Mouse (Mus musculus) CH12.LX (cell line): ENCODE measurements around the gene Aff3. TPM values are rescaled to one million over a fixed set of nuclear protein-coding genes. Genes with fewer than 3 reads are reported as not detected.

Experiments
- DNase-seq: peaks from one replicate; pipeline ENCODE4 v3.0.0-alpha.2; 2013; ENCODE audit errors: extremely low read depth
- H3K27ac ChIP-seq: 2 replicates; pipeline ENCODE4 v1.5.1; 2012; ENCODE audit warnings: low read depth, mild to moderate bottlenecking, control low read depth, moderate library complexity; ENCODE audit not compliant: insufficient read depth
- H3K27me3 ChIP-seq: replicated peaks from 2 replicates; pipeline ENCODE3; 2012; ENCODE audit warnings: inconsistent platforms
- H3K36me3 ChIP-seq, 2 experiments: replicated peaks in 1 of 2; 2 replicates each; pipeline versions ENCODE3 to v1.6.1; 2012; ENCODE audit warnings: inconsistent platforms in 1 of 2, low read length in 1 of 2, mild to moderate bottlenecking in 1 of 2, mixed read lengths in 1 of 2, moderate library complexity in 1 of 2; ENCODE audit not compliant: control insufficient read depth in 1 of 2, insufficient read depth in 1 of 2
- H3K4me1 ChIP-seq, 2 experiments: 2 replicates each; pipeline ENCODE4 v1.6.1; 2012; ENCODE audit warnings: inconsistent platforms in 1 of 2, moderate library complexity in 1 of 2; ENCODE audit not compliant: insufficient read depth in 2 of 2, control insufficient read depth in 1 of 2
- H3K4me2 ChIP-seq: 2 replicates; pipeline ENCODE4 v1.6.1; 2012; ENCODE audit warnings: low read depth, mild to moderate bottlenecking, control low read depth; ENCODE audit not compliant: poor library complexity, insufficient read depth, severe bottlenecking
- H3K4me3 ChIP-seq, 3 experiments: fragments of 150-350 bp in 1 of 3; sonication (generic) in 1 of 3; replicated peaks in 1 of 3; 2 replicates each; pipeline versions ENCODE3 to v1.5.1; 2011 to 2012; ENCODE audit warnings: low read depth in 2 of 3, low read length in 2 of 3, mild to moderate bottlenecking in 2 of 3, moderate library complexity in 2 of 3, control low read depth in 1 of 3, improper control_type of control experiment in 1 of 3, inconsistent platforms in 1 of 3, mixed read lengths in 1 of 3; ENCODE audit not compliant: poor library complexity in 1 of 3
- H3K79me2 ChIP-seq: replicated peaks from 2 replicates; pipeline ENCODE4 v1.6.1; 2012; ENCODE audit warnings: mild to moderate bottlenecking, moderate library complexity; ENCODE audit not compliant: control insufficient read depth, poor library complexity, insufficient read depth, severe bottlenecking; ENCODE audit errors: extremely low read depth
- H3K9ac ChIP-seq: 2 replicates; pipeline ENCODE4 v1.6.1; 2012; ENCODE audit warnings: low read depth, mild to moderate bottlenecking, control low read depth, moderate library complexity; ENCODE audit not compliant: insufficient read depth
- H3K9me3 ChIP-seq: replicated peaks from 2 replicates; pipeline ENCODE3; 2012; ENCODE audit warnings: low read length, inconsistent platforms, mixed read lengths
- CHD2 ChIP-seq: IDR thresholded peaks from 2 replicates; pipeline ENCODE4 v1.6.1; 2011; ENCODE audit warnings: low read length, improper control_type of control experiment
- CTCF ChIP-seq, 2 experiments: IDR thresholded peaks in 1 of 2; conservative IDR thresholded peaks in 1 of 2; 2 replicates each; pipeline ENCODE4 v1.5.1; 2011 to 2012; ENCODE audit warnings: low read depth in 2 of 2, low read length in 2 of 2, improper control_type of control experiment in 1 of 2, inconsistent platforms in 1 of 2, mild to moderate bottlenecking in 1 of 2, moderate library complexity in 1 of 2
- E2F4 ChIP-seq: IDR thresholded peaks from 2 replicates; pipeline ENCODE4 v1.6.1; 2011; ENCODE audit warnings: low read depth, low read length, improper control_type of control experiment; ENCODE audit not compliant: insufficient replicate concordance
- GABPA ChIP-seq: IDR thresholded peaks from 2 replicates; pipeline ENCODE4 v1.6.1; 2012; ENCODE audit warnings: low read depth, low read length, improper control_type of control experiment, inconsistent platforms; ENCODE audit not compliant: insufficient replicate concordance
- HCFC1 ChIP-seq: IDR thresholded peaks from 2 replicates; pipeline ENCODE4 v1.6.1; 2012; ENCODE audit warnings: low read depth, mild to moderate bottlenecking, inconsistent platforms, low read length, improper control_type of control experiment
- IRF4 ChIP-seq: IDR thresholded peaks from 2 replicates; pipeline ENCODE4 v1.6.1; 2014; ENCODE audit warnings: low read depth, mild to moderate bottlenecking, inconsistent platforms, low read length, improper control_type of control experiment
- MAX ChIP-seq: IDR thresholded peaks from 2 replicates; pipeline ENCODE4 v1.6.1; 2011; ENCODE audit warnings: low read length, improper control_type of control experiment
- MAZ ChIP-seq: IDR thresholded peaks from 2 replicates; pipeline ENCODE4 v1.6.1; 2012; ENCODE audit warnings: low read depth, mild to moderate bottlenecking, inconsistent platforms, low read length, improper control_type of control experiment, moderate library complexity
- MYC ChIP-seq: IDR thresholded peaks from 2 replicates; pipeline ENCODE4 v1.6.1; 2011; ENCODE audit warnings: low read depth, mild to moderate bottlenecking, improper control_type of control experiment, low read length
- NELFE ChIP-seq: IDR thresholded peaks from 2 replicates; pipeline ENCODE4 v1.6.1; 2011; ENCODE audit warnings: low read depth, low read length, improper control_type of control experiment
- POLR2A ChIP-seq: IDR thresholded peaks from 2 replicates; pipeline ENCODE4 v1.6.1; 2011; ENCODE audit warnings: low read depth, mild to moderate bottlenecking, improper control_type of control experiment, low read length
- POLR2AphosphoS2 ChIP-seq: IDR thresholded peaks from 2 replicates; pipeline ENCODE4 v1.6.1; 2011; ENCODE audit warnings: low read depth, low read length, improper control_type of control experiment
- SMC3 ChIP-seq: IDR thresholded peaks from 2 replicates; pipeline ENCODE4 v1.6.1; 2011; ENCODE audit warnings: low read depth, low read length, improper control_type of control experiment
- TBP ChIP-seq: conservative IDR thresholded peaks from 2 replicates; pipeline ENCODE4 v1.6.1; 2011; ENCODE audit warnings: low read depth, low read length, improper control_type of control experiment
- TCF12 ChIP-seq: IDR thresholded peaks from 2 replicates; pipeline ENCODE4 v1.6.1; 2014; ENCODE audit warnings: low read depth, mild to moderate bottlenecking, inconsistent platforms, low read length, improper control_type of control experiment
- UBTF ChIP-seq: IDR thresholded peaks from 2 replicates; pipeline ENCODE4 v1.6.1; 2012; ENCODE audit warnings: low read depth, mild to moderate bottlenecking, inconsistent platforms, low read length, improper control_type of control experiment, moderate library complexity
- USF2 ChIP-seq: conservative IDR thresholded peaks from 2 replicates; pipeline ENCODE4 v1.6.1; 2011; ENCODE audit warnings: low read depth, low read length, improper control_type of control experiment
- ZC3H11A ChIP-seq: IDR thresholded peaks from 2 replicates; pipeline ENCODE4 v1.6.1; 2012; ENCODE audit warnings: low read depth, mild to moderate bottlenecking, inconsistent platforms, low read length, improper control_type of control experiment
- dilution Hi-C: fragments of 300-500 bp; cut with MboI; formaldehyde crosslinking; loops from 2 replicates; pipeline ENCODE4 v1.14.3; 2020; ENCODE audit warnings: low sequenced_read_pairs; ENCODE audit not compliant: extremely low pct_unique_long_range_greater_than_20kb, extremely low pct_ligation_motif_present
- in situ Hi-C: fragments of 300-500 bp; cut with MboI; formaldehyde crosslinking; loops from 3 replicates; pipeline ENCODE4 v1.14.3; 2019; ENCODE audit warnings: low sequenced_read_pairs, low pct_ligation_motif_present, low pct_unique_long_range_greater_than_20kb, mixed read lengths
- polyA plus RNA-seq: library from polyadenylated mRNA; unstranded; fragments of >175 nt; gene quantifications from 2 replicates; pipeline ENCODE4 v1.2.1, GENCODE M21; 2012; ENCODE audit warnings: low read depth; ENCODE audit not compliant: insufficient read length
- total RNA-seq, 2 experiments: library from RNA; depleted of rRNA; stranded (reverse); fragments of 300-350 nt in 1 of 2; fragments of >200 nt in 1 of 2; gene quantifications; 2 replicates each; pipeline ENCODE4 v1.2.3; 2012 to 2014

Aff3 gene
- total and polyA plus RNA-seq, 3 experiments, result 5.1 to 29.9 (median 7.7) TPM

DNA sequence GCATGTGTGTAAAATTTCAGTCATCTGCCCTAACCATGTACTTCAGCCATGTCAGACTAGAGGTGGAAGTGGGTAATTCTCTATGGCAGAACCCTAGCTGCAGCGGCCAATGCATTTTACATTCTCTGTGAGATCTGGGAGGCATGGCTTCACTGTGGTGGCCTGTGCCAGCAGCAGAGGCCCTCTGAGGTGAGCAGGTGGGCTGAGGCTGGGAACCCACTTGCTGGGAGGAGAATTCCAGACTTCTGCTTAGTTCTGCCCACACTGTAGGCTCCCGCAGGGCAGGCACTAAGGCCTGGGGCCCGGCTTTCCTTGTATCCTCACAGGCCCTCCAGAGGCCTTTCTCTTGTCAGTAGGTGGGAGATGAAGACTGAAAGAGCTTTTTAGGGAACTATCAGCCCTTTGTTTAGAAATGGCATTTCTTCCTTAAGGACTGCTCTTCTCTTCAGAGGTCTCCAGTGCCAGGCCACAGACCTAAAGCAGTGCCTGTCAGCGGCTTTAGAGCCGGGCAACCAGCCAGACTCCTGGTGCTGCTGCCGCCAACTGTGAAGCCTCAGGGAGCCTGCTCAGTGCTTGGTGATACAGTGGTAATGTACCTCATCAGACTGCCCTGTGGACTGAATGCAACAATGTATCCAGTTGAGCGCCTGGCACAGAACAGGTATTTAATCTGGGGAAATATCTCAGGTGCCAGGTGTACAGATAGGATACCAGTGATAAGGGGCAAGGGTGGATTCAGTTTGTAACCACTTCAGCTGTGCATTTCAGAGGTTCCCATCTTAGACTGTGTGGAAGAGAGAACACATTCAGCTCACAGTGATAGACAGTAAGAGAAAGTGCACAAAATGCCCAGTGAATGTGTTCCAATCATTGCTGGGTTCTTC is 356.7 kb downstream of the Aff3 start:
- TF ChIP-seq UBTF (no peak), IRF4 (no peak), CHD2 (no peak), SMC3 (no peak), NELFE (no peak), HCFC1 (no peak), ZC3H11A (no peak), MYC (no peak), POLR2A (no peak), MAX (no peak), POLR2AphosphoS2 (no peak), GABPA (no peak), CTCF (conservative IDR thresholded peaks at IDR 0.05 in 1 of 2, IDR thresholded peaks at IDR 0.05 in 1 of 2; ENCODE audit: low read depth in 2 of 2, low read length in 2 of 2) (no peak), E2F4 (no peak), TCF12 (no peak), TBP (no peak), MAZ (no peak)
- H3K4me1 ChIP-seq, result no peaks in the 10 kb centered on the region
- H3K4me2 ChIP-seq, result no peak overlapping the region
- no peak overlapping the region for H3K9ac ChIP-seq
- no peak overlapping the region for H3K4me3 ChIP-seq
- peaks cover 0 to 56% of the 10 kb centered on the region in 2 experiments for H3K36me3 ChIP-seq
- no peaks in the 10 kb centered on the region for H3K79me2 ChIP-seq
- dilution Hi-C loops (no loop called here), in situ Hi-C loops (no loop called here)
- no peaks in the 10 kb centered on the region for H3K9me3 ChIP-seq
- no peaks in the 10 kb centered on the region for H3K27me3 ChIP-seq
- DNase-seq, result no peak
- no peak overlapping the region for H3K27ac ChIP-seq

DNA sequence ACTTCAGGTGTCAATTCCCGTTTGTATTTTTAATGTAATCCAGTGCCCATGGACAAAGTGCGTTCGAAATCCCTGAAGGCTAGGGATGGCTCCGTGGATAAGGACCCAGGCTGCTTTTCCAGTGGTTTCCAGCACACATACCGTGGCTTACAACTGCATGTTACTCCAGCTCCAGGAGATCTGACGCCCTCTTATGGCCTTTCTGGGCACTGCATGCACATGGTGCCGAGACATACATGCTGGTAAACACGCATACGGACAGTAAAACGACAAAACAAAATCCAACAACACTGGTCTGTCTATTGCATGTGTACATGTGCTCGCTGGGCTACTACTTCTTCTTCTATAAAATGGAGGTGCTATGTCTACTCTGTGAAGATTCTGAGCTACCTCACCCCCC is 357.5 kb downstream of the Aff3 start:
- Histone ChIP-seq H3K27ac (no peak overlapping the region), H3K9me3 (no peaks in the 10 kb centered on the region), H3K79me2 (no peaks in the 10 kb centered on the region), H3K9ac (no peak overlapping the region), H3K36me3 (peaks cover 0 to 54% of the 10 kb centered on the region in 2 experiments)
- DNase-seq, result peak; percentile 3
- TF ChIP-seq CTCF (conservative IDR thresholded peaks at IDR 0.05 in 1 of 2, IDR thresholded peaks at IDR 0.05 in 1 of 2; ENCODE audit: low read depth in 2 of 2, low read length in 2 of 2), result peak in 1 of 2 experiments; percentile 29; a peak in 2 of 4 replicates
- TF ChIP-seq USF2, result no peak
- TF ChIP-seq, all 38 proteins: peak for 1
- H3K4me1 ChIP-seq, result no peaks in the 10 kb centered on the region
- in situ Hi-C loops, result no loop called here
- no peak overlapping the region for H3K4me2 ChIP-seq
- H3K4me3 ChIP-seq, result no peak overlapping the region
- dilution Hi-C loops, result no loop called here
- no peaks in the 10 kb centered on the region for H3K27me3 ChIP-seq
